Mouse (Mus musculus): Measurements from ENCODE around the gene Vrtn. TPM values are rescaled to one million over a fixed set of nuclear protein-coding genes. Genes with fewer than 3 reads are reported as not detected.
A peak's percentile ranks its signal among the peaks of the same experiment; 100 is the strongest.

The Vrtn gene
- not detected in 2 replicates for polyA plus RNA-seq (2012; rRNA removed)

DNA sequence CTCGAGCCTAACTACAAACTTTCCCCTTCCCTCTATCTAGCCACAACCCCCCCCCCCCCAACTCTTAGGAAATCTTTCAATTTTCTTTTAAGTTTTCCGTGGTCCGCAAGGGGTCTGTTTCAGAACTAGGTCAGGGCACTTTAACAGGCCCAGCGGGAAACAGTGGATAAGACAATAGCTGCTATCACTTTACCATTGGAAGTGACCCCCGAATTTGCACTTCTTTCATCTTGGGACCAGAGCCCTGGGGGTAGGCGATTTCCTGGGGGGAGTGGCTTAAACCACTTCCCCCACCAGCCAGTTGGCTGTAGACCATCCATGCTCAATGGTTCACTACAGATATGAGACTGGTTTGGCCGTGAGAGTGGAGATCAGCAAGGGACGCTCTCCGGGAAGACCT lies at the start of gene Vrtn:
Gene Vrtn, plus strand, starts transcription at position 366 of the 400 bp plus-strand sequence.
- no peak for DNase-seq
- WGBS = 15% methylated on average over 9 of the region's 9 CpGs
- no peak within 1 kb of the TSS for H3K4me3 ChIP-seq (replicated peaks; ENCODE audit: extremely low read depth, low read depth, low read length)
- no peaks in the 10 kb centered on the region for H3K4me1 ChIP-seq (ENCODE audit: control insufficient read depth, insufficient read depth, low read length)
- TF ChIP-seq CTCF (IDR thresholded peaks at IDR 0.05; ENCODE audit: insufficient read depth, low read length) (no peak), POLR2A (IDR thresholded peaks at IDR 0.05; ENCODE audit: borderline replicate concordance, extremely low read depth, low read depth, low read length) (no peak)

DNA sequence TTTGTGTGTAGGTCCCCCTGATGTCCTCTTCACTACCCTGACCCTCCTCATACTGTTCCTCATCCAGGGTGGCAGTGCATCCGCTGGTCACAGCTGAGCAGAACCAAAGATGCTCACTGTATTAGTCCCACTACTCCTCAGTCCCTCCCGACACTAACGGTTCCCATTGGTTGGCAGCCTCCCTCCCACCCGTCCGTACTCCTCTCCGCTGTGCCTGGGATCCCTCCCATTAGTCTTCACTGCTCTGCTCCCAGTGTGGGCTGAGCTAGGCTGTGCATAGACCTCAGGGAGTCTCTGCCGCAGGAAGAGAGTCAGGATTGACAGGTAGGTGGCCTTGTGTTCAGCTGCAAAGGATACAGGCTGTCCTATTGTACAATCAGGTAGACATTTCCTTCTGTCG lies 42.5 kb upstream of the Vrtn start:
- Histone ChIP-seq H3K4me1 (ENCODE audit: control insufficient read depth, insufficient read depth, low read length) (no peaks in the 10 kb centered on the region), H3K4me3 (replicated peaks; ENCODE audit: extremely low read depth, low read depth, low read length) (no peak overlapping the region)
- no peak for DNase-seq
- 22% methylated on average over 8 of the region's 8 CpGs for WGBS
- no peak for TF ChIP-seq CTCF (IDR thresholded peaks at IDR 0.05; ENCODE audit: insufficient read depth, low read length)
- TF ChIP-seq POLR2A (IDR thresholded peaks at IDR 0.05; ENCODE audit: borderline replicate concordance, extremely low read depth, low read depth, low read length) = no peak

GRCm38 (mm10) chr12:84604001-84604400 lies 36.8 kb upstream of the Vrtn start:
- DNase-seq = no peak
- WGBS = 81% methylated on average over 7 of the region's 7 CpGs
- Histone ChIP-seq H3K4me1 (ENCODE audit: control insufficient read depth, insufficient read depth, low read length) (no peaks in the 10 kb centered on the region), H3K4me3 (replicated peaks; ENCODE audit: extremely low read depth, low read depth, low read length) (no peak overlapping the region)
- TF ChIP-seq CTCF (IDR thresholded peaks at IDR 0.05; ENCODE audit: insufficient read depth, low read length) (no peak), POLR2A (IDR thresholded peaks at IDR 0.05; ENCODE audit: borderline replicate concordance, extremely low read depth, low read depth, low read length) (no peak)

GRCm38 (mm10) chr12:84605860-84606259 lies 35.0 kb upstream of the Vrtn start:
- DNase-seq = no peak
- no peak overlapping the region for H3K4me3 ChIP-seq (replicated peaks; ENCODE audit: extremely low read depth, low read depth, low read length)
- TF ChIP-seq POLR2A (IDR thresholded peaks at IDR 0.05; ENCODE audit: borderline replicate concordance, extremely low read depth, low read depth, low read length) (no peak), CTCF (IDR thresholded peaks at IDR 0.05; ENCODE audit: insufficient read depth, low read length) (peak; percentile 32; the same call in 1 of the 2 replicates)
- no peaks in the 10 kb centered on the region for H3K4me1 ChIP-seq (ENCODE audit: control insufficient read depth, insufficient read depth, low read length)
- WGBS = 76% methylated on average over 7 of the region's 7 CpGs

DNA sequence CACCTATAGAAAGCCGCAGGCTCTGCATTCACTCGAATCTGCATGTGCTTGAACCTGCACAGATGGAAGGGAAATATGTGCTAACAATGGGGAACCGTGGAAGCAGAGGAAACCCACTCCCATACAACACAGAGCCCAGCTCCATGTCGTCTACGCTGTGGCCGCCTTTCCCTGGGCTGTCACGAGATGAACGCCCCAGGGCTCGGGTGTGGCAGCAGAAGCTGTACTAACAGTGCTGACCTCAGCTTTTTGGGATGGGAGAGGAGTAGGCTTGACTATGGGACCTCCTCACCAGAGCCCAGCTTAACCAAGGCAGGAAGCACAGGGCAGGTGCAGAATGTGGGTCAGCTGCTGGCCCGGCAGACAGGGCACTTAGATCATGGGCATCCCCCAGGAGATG lies 29.1 kb upstream of the Vrtn start:
- H3K4me1 ChIP-seq (ENCODE audit: control insufficient read depth, insufficient read depth, low read length) = peaks cover 5% of the 10 kb centered on the region; the same call in 1 of the 2 replicates
- TF ChIP-seq POLR2A (IDR thresholded peaks at IDR 0.05; ENCODE audit: borderline replicate concordance, extremely low read depth, low read depth, low read length) (no peak), CTCF (IDR thresholded peaks at IDR 0.05; ENCODE audit: insufficient read depth, low read length) (no peak)
- DNase-seq = no peak
- no peak overlapping the region for H3K4me3 ChIP-seq (replicated peaks; ENCODE audit: extremely low read depth, low read depth, low read length)
- 86% methylated on average over 10 of the region's 10 CpGs for WGBS

DNA sequence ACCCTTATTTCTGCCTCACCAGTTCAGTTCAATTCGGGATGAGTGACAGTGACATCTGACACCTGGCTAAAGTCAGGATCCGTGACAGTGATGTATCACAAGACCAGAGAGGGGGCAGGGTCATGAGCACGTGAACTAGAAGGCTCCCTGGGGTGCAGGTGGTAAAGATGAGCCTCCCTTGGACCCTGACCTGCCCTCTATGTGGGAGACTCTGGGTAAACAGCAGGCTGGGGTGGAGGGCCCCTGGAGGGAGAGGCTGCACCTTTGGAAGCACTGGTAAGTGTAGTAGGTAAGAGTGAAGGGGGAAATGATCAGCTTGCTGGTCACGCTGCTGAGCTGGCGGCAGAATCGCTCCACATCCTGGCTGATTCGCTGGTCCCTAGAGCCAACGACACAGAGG lies 28.3 kb upstream of the Vrtn start:
- DNase-seq = no peak
- WGBS = 69% methylated on average over 8 of the region's 8 CpGs
- H3K4me1 ChIP-seq (ENCODE audit: control insufficient read depth, insufficient read depth, low read length) = peaks cover 5% of the 10 kb centered on the region; the same call in 1 of the 2 replicates

GRCm38 (mm10) chr12:84614001-84614400 lies 26.8 kb upstream of the Vrtn start:
- Histone ChIP-seq H3K4me1 (ENCODE audit: control insufficient read depth, insufficient read depth, low read length) (peaks cover 5% of the 10 kb centered on the region; the same call in 1 of the 2 replicates), H3K4me3 (replicated peaks; ENCODE audit: extremely low read depth, low read depth, low read length) (no peak overlapping the region)
- DNase-seq = no peak
- no peak for TF ChIP-seq CTCF (IDR thresholded peaks at IDR 0.05; ENCODE audit: insufficient read depth, low read length)
- TF ChIP-seq POLR2A (IDR thresholded peaks at IDR 0.05; ENCODE audit: borderline replicate concordance, extremely low read depth, low read depth, low read length) = no peak
- 82% methylated on average over 11 of the region's 11 CpGs for WGBS

More for the DNA sequence above, 28.3 kb upstream of the Vrtn start:
- no peak overlapping the region for H3K4me3 ChIP-seq (replicated peaks; ENCODE audit: extremely low read depth, low read depth, low read length)
- TF ChIP-seq POLR2A (IDR thresholded peaks at IDR 0.05; ENCODE audit: borderline replicate concordance, extremely low read depth, low read depth, low read length) (no peak), CTCF (IDR thresholded peaks at IDR 0.05; ENCODE audit: insufficient read depth, low read length) (no peak)

GRCm38 (mm10) chr12:84614524-84614923 lies 26.3 kb upstream of the Vrtn start:
- WGBS = 47% methylated on average over 7 of the region's 7 CpGs
- H3K4me3 ChIP-seq (replicated peaks; ENCODE audit: extremely low read depth, low read depth, low read length) = no peak overlapping the region
- DNase-seq = peak; percentile 13
- H3K4me1 ChIP-seq (ENCODE audit: control insufficient read depth, insufficient read depth, low read length) = peaks cover 5% of the 10 kb centered on the region; the same call in 1 of the 2 replicates
- TF ChIP-seq CTCF (IDR thresholded peaks at IDR 0.05; ENCODE audit: insufficient read depth, low read length) (no peak), POLR2A (IDR thresholded peaks at IDR 0.05; ENCODE audit: borderline replicate concordance, extremely low read depth, low read depth, low read length) (no peak)

DNA sequence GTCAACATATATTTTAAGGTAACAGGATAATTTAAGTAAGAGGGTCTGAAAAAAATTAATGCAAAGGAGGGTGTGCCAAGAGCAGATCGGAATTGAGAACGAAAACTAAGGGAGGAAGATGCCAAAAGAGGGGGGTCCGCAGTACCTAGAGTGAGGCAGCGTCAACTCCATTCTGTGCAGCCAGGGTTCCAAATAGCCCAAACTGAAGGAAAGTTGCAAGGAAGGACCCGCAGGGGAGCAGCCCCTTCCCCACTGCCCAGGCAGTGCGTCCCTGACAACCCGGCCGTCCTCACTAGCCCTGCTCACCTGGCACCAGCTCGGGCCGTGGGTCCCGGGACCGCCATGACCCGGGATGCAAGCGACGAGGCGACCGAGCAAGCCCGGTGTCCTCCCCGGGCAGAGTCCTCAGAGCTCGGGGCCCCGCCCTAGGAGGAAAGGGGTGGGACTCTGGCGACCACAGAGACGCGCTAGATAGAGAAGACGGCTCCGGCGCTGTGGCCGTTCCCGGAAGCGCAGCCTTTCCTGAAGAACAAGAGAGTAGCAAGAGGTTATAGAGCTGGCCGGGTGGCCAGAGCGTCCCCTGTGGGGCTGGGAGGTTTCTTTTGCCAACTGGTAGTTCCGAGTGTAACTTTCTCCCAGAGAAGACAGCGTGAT lies 23.7 kb upstream of the Vrtn start, which contains the start of gene Abcd4:
Gene Abcd4, minus strand, starts transcription at position 437 of the 654 bp plus-strand sequence.
- peak; percentile 89 for DNase-seq
- WGBS = under 1% methylated on average over 34 of the region's 34 CpGs
- peak; percentile 83 for TF ChIP-seq POLR2A (IDR thresholded peaks at IDR 0.05; ENCODE audit: borderline replicate concordance, extremely low read depth, low read depth, low read length)
- peak; percentile 52 for TF ChIP-seq CTCF (IDR thresholded peaks at IDR 0.05; ENCODE audit: insufficient read depth, low read length)
- H3K4me1 ChIP-seq (ENCODE audit: control insufficient read depth, insufficient read depth, low read length) = peaks cover 5% of the 10 kb centered on the region; the same call in 1 of the 2 replicates
- H3K4me3 ChIP-seq (replicated peaks; ENCODE audit: extremely low read depth, low read depth, low read length) = peak within 1 kb of the TSS; percentile 77

DNA sequence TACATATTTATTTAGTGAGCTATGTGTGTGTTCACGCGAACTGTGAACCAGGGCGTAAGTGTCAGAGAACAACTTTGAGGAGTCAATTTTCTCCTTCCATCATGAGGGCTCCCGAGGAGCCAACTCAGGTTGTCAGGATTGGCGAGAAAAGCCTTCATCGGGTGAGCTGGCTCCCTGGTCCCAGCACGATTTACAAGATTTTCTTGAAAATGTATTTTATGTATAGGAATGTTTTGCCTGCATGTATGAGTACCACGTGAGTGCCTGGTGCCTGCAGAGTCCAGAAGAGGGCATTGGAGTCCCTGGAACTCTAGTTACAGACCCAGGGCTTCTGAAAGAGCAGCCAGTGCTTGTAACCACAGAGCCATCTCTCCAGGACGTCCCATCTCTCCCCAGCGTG lies 23.2 kb upstream of the Vrtn start:
- DNase-seq = peak; percentile 16
- Histone ChIP-seq H3K4me3 (replicated peaks; ENCODE audit: extremely low read depth, low read depth, low read length) (peak overlapping the region; percentile 62), H3K4me1 (ENCODE audit: control insufficient read depth, insufficient read depth, low read length) (peaks cover 5% of the 10 kb centered on the region; the same call in 1 of the 2 replicates)
- TF ChIP-seq CTCF (IDR thresholded peaks at IDR 0.05; ENCODE audit: insufficient read depth, low read length) (no peak), POLR2A (IDR thresholded peaks at IDR 0.05; ENCODE audit: borderline replicate concordance, extremely low read depth, low read depth, low read length) (no peak)
- WGBS = 5% methylated on average over 10 of the region's 10 CpGs
